Mouse (Mus musculus): ENCODE data around the gene Pxn.
"Not testable (repeated sequence)": the region's sequence is repeated elsewhere in the genome, so short reads cannot be mapped to it uniquely, and the experiment has no call there.

Pxn gene

GRCm38 (mm10) chr5:115486726-115487125, 19.8 kb upstream of the Pxn start:
- DNase-seq (ENCODE audit: low spot score in 2 of 2), result no peak

GRCm38 (mm10) chr5:115487353-115487752, 19.1 kb upstream of the Pxn start:
- DNase-seq (ENCODE audit: low spot score in 2 of 2), result no peak

- DNase-seq (ENCODE audit: low spot score in 2 of 2), result no peak
These were observed 18.4 kb upstream of the Pxn start for GRCm38 (mm10) chr5:115487942-115488580.

DNA sequence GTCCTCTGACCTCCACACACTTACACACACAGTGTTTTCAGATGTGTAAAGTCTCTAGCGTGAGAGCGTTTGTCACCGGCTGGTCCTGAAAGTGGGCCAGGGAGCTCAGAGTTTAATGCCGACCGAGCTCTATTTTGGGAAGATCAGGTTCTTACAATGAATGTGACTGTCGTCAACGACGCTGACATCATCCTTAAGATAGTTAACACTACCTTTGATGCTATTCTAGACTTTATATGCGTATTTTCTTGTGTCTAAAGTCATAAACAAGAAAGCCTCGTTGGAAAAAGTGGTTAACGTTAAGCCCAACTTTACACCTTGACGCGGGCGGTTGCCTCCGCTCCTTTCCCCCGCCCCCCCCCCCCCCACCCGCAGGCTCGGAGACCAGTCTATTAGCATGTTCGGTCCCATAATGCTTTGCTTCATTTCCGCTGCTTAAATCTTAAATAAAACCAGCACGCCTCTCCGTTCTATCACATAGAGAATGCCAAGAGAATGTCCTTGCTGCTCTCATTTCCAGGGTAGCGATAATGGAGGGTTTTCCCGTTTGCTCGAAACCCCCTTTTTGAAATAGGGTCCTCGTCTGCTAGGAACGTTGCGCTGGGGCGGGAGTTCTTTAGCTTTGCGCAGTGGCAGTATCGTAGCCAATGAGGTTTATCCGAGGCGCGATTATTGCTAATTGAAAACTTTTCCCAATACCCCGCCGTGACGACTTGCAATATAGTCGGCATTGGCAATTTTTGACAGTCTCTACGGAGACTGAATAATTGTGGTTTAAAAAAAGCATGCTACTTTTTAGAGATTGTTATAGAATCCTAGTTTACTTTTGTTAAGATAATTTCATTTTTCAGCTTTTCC, 17.4 kb upstream of the Pxn start:
- DNase-seq (ENCODE audit: low spot score in 2 of 2), result peak; percentile 87 to 90

DNA sequence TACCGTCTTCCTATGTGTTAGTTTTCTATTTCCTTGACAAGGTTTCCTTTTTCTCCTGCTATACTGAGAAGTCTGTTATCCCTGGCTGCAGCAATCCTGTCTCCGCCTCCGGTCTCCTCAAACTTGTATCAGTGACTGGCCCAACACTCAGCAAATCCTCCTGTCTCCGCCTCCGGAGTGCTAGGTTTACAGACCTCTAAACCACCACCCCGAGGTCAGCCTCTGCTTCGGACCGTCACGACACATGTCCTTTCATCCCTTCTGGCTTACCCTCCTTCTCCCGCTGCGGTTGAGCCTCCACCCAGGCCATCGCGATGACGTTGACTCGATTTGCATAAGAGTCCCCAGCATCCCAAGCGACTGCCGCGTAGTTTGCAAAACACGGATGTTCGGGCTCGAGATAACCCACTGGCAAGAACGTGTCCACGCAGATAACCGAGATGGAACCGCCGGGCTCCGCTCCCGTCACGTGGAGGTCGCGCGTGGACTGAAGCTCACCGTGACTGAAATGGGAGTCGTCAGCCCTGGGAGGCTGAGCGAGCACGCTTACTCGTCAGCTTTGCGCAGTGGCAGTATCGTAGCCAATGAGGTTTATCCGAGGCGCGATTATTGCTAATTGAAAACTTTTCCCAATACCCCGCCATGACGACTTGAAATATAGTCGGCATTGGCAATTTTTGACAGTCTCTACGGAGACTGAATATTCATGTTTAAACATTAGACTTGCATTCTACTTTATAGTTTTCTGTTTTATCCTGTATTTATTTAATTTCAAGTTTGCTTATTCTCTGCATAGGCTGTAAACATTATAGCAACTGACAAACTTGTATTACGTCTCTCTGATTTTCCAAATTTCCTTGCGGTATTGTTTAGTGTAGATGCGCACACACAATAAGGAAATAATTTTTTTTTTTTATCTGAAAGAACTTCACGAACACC, 16.5 kb upstream of the Pxn start:
- peak; percentile 89 to 93 for DNase-seq (ENCODE audit: low spot score in 2 of 2)

GRCm38 (mm10) chr5:115490638-115491000, 15.9 kb upstream of the Pxn start:
- no peak for DNase-seq (ENCODE audit: low spot score in 2 of 2)

- DNase-seq (ENCODE audit: low spot score in 2 of 2), result no peak
These were observed 15.4 kb upstream of the Pxn start for GRCm38 (mm10) chr5:115491076-115491475.

DNA sequence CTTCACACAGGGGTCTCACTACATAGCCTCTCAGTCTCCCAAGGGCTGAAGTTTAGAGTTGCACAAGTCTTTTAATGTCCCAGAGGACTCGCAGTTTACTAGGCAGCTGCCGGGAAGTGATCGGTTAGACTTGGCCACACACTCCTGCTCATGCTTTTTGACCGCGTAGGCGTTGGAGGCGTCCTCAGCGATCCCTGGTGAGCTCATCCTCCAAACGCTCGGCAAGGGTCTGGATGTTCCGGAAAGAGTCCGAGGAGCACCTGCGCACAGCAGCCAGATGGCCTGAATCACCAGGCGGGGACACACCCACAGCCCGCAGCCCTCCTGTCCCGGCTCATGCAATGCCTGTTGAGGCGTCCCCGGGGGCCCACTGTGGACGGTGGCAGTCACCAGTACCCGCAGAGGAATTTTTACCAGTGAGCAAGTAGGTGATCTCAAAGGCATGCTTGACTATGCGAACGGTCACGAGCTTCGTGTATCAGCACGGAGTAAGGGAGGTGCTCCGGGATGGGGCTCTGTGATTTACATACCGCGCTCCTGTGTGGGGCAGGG, 14.6 kb upstream of the Pxn start:
- no peak for DNase-seq (ENCODE audit: low spot score in 2 of 2)

DNA sequence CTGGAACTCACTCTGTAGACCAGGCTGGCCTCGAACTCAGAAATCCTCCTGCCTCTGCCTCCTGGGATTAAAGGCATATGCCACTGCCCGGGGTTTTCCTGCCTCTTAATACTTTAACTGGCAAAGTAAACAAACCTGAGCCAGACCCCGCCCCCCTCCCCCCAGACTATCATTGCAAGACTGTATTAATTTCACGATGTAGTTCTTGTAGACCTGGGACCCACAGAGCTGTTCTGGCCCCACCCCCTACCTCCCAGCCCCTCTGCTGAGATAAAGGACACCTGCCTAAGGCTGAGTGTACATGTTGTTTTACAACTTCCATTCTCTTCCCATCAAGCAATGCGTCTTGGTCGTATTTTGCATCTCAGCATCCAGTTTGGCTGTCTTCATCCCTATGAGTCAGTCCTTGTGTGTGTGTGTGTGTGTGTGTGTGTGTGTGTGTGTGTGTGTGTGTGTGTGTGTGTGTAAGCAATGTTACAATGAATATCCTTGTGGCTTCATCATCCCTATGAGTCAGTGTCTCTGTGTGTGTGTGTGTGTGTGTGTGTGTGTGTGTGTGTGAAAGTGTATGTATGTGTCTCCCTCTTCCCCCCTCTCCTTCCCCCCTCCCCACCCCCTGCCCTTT, 13.7 kb upstream of the Pxn start:
- DNase-seq (ENCODE audit: low spot score in 2 of 2), result no peak

- no peak for DNase-seq (ENCODE audit: low spot score in 2 of 2)
These were observed 13.0 kb upstream of the Pxn start for GRCm38 (mm10) chr5:115493441-115493840.

DNA sequence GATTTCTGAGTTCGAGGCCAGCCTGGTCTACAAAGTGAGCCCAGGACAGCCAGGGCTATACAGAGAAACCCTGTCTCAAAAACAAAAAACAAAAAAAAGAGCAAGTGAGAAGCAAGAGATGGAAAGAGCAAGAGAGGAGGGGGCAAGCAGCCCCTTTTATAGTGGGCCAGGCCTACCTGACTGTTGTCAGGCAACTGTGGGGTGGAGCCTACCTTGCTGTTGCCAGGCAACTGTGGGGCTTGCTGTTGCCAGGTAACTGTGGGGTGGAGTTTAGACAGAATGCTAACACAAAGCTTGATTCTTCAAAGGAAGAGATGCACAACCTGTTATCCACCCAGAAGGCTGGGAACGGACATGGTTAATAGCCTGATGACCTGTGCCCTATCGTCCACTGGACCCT, 10.9 kb upstream of the Pxn start:
- DNase-seq (ENCODE audit: low spot score in 2 of 2), result peak in 1 of 2 experiments; percentile 40

GRCm38 (mm10) chr5:115497033-115497432, 9.4 kb upstream of the Pxn start:
- no peak for DNase-seq (ENCODE audit: low spot score in 2 of 2)

DNA sequence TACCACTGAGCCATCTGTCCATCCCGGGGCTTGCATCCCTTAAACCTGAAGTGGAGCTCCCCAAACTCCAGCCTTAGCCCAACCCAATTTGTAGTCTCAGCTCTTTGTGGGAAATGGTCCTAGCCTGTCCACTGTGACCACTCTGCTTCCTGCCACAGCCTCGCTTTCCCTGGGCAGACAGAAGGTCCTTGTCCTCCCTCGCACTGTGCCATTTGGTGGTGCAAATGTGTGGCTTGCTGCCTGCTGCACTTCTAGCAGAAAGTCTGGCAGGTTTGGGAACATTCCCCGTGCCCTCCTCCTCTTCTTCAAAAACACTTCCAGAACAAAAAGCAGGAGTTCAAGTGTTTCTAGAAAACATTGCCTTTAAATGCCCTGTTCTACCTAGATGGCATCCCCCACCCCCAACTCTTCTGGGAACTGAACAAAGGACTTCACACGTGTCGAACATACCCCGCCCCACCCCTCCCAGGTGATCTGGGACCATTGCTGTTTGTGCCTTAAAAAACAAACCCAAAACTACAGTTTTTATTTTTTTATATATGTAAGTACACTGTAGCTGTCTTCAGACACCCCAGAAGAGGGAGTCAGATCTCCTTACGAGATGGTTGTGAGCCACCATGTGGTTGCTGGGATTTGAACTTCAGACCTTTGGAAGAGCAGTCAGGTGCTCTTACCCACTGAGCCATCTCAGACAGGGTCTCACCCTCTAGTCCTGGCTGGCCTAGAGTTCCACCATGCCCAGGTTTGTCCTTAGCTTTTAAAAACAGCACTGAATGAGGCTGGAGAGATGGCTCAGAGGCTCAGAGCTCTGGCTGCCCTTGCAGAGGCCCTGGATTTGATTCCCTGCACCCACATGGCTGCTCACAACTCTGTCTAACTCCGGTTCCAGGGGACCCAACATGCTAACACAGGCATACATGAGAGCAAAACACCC, 7.9 kb upstream of the Pxn start:
- no peak for DNase-seq (ENCODE audit: low spot score in 2 of 2)

DNA sequence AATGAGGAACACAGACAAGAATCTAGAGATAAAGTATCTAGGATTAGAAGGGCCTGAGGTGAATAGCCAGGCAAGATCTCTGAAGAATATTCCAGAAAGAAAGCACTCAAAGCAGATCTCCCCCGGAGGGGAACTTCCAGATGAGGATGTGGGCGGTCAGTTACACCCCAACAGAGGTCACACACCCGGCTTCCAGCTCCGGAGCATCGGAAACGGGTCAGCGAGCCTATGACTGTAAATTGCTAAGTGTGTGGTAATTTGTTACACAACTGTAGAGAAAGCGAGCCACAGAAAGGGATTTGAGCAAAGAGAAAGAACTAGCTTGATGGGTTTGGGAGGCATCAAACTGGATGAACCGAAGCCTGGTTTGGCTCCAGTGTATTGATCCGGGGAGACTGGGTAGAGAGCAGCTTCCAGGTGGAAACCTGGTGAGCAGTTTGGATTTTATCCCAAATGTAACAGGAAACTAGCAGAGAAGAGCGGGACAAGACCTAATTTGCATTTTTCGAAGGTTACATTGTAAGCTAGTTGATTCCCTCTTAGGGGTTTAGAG, 6.0 kb upstream of the Pxn start:
- no peak for DNase-seq (ENCODE audit: low spot score in 2 of 2)

- DNase-seq (ENCODE audit: low spot score in 2 of 2), result no peak
These were observed 3.4 kb upstream of the Pxn start for GRCm38 (mm10) chr5:115503035-115503434.

DNA sequence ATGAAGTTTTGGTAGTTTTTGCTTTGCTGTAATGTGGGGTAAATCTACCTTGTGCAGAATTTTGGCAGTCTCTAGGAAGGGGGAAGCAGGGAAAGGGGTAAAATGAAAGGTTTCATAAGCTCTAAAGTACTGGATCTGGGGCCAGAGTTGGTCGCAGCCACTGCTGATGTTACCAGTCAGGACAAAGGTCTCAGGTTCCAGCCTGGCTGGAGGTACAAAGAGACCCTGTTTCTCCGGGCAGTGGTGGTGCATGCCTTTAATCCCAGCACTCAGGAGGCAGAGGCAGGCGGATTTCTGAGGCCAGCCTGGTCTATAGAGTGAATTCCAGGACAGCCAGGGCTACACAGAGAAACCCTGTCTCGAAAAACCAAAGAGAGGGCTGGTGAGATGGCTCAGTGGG, 859 bp upstream of the Pxn start:
- DNase-seq (ENCODE audit: low spot score in 2 of 2), result not testable (repeated sequence)

- no peak for DNase-seq (ENCODE audit: low spot score in 2 of 2)
These were observed 948 bp downstream of the Pxn start for GRCm38 (mm10) chr5:115507267-115507980.

DNA sequence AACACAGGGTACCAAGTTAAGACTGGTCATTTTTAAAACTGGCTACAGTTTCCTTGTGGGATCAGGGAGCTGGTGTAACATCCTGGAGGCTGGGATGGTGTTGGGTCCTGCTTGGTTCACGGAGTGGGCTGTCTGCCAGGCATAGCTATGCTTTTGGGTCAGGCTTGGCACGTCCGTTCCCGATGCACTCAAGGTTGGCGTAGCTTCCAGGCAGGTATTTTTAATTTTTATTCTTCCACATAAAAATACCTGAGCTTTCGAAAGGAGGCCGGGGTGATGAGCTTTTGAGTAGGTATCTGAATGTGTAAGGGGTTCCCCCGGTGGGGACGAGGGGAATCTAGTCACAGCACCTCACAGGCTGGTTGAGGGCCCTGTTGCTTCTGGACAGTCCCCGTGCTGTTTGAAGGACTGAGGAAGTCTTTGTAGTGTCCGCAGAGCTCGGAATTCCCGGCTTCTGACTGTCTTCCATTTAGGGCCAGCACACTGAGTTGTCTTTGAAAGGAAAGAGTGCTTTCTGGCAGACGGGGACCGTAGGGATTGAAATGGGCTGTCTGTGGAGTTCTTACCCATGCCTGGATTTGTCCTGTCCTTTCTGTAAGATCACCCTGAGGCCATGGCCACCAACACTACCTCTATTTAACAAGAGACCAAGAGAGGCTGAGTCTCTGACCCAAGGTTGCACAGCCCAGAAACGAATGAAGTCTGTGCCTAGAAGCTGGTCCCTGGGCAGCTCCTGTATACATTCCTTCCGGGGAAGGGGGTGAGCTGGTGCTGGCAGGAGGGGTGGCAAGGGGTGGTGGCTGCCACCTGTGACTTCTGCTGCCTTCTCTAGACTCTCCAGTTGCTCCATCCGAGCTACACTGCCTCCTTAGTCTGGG, 1.7 kb downstream of the Pxn start:
- DNase-seq (ENCODE audit: low spot score in 2 of 2), result peak in 1 of 2 experiments; percentile 58

DNA sequence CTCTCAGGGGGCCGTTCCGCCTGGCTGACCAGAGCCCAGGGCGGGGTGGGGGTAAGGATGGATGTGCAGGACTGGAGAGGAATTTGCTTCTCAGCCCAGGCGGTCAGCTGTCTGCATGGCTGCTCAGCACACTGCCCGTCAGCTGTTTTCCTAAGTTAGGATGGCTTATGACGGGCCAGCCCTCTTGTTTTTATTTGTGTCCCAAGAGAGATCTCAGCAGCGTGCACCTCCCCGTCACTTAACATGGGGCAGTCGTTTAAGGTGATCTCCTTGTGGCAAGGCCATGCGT, 2.3 kb downstream of the Pxn start:
- no peak for DNase-seq (ENCODE audit: low spot score in 2 of 2)

All from right cerebral cortex, postnatal 10 days (tissue).